Mouse (Mus musculus) myocyte (in vitro differentiated cells): ENCODE measurements around the gene Cyp1b1.

Source experiments
- CEBPB ChIP-seq: IDR thresholded peaks from 2 replicates; pipeline ENCODE4 v1.6.1; 2011; ENCODE audit warnings: mild to moderate bottlenecking, moderate library complexity; ENCODE audit not compliant: poor library complexity, insufficient read depth, severe bottlenecking
- E2F4 ChIP-seq: IDR thresholded peaks from one replicate; pipeline ENCODE4 v1.6.1; 2011; ENCODE audit warnings: mild to moderate bottlenecking, control low read depth, moderate library complexity; ENCODE audit not compliant: insufficient read depth
- MAX ChIP-seq: IDR thresholded peaks from one replicate; pipeline ENCODE4 v1.6.1; 2011; ENCODE audit warnings: low read depth, mild to moderate bottlenecking, control low read depth
- MYOD1 ChIP-seq, 3 experiments: IDR thresholded peaks; one replicate each; pipeline ENCODE4 v1.6.1; 2011; ENCODE audit warnings: control low read depth in 2 of 3, low read depth in 2 of 3, mild to moderate bottlenecking in 2 of 3, moderate library complexity in 1 of 3; ENCODE audit not compliant: insufficient read length in 2 of 3, control insufficient read depth in 1 of 3
- POLR2A ChIP-seq: IDR thresholded peaks from one replicate; pipeline ENCODE4 v1.6.1; 2011; ENCODE audit warnings: low read depth, mild to moderate bottlenecking, control low read depth, moderate library complexity; ENCODE audit not compliant: insufficient read length
- POLR2AphosphoS2 ChIP-seq: IDR thresholded peaks from one replicate; pipeline ENCODE4 v1.6.1; 2011; ENCODE audit warnings: low read depth, control low read depth; ENCODE audit not compliant: insufficient read length
- REST ChIP-seq: IDR thresholded peaks from one replicate; pipeline ENCODE4 v1.6.1; 2011; ENCODE audit warnings: mild to moderate bottlenecking, control low read depth, moderate library complexity; ENCODE audit not compliant: insufficient read depth, insufficient read length
- SRF ChIP-seq: IDR thresholded peaks from one replicate; pipeline ENCODE4 v1.6.1; 2011; ENCODE audit warnings: low read depth; ENCODE audit not compliant: control insufficient read depth, insufficient read length
- TCF12 ChIP-seq: IDR thresholded peaks from one replicate; pipeline ENCODE4 v1.6.1; 2011; ENCODE audit warnings: mild to moderate bottlenecking, control low read depth; ENCODE audit not compliant: poor library complexity, insufficient read depth, severe bottlenecking
- TCF3 ChIP-seq: IDR thresholded peaks from one replicate; pipeline ENCODE4 v1.6.1; 2011; ENCODE audit warnings: low read depth, control low read depth; ENCODE audit not compliant: insufficient read length
- USF1 ChIP-seq: IDR thresholded peaks from one replicate; pipeline ENCODE4 v1.6.1; 2011; ENCODE audit warnings: low read depth, mild to moderate bottlenecking, control low read depth, moderate library complexity

DNA sequence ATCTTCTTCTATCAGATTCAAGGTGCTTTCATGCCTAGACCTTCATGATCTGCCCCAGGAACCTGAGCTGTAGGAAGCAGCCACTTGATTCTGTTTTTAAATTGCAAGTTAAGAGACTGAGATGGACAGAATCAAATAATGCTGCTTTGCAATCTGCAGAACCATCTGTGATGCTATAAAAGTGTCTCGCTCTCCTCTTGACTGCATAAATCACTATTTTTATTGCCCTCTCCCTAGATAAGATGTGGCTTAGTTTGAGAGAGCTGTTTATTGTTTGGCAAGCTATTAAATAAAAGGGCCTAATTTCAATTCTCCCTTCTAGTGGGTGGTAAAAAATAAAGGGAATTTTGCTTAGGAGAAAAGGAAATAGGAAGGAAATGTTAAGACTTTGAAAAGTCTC, 34.8 kb upstream of the Cyp1b1 start:
- TF ChIP-seq POLR2A (no peak), REST (no peak), USF1 (no peak), MAX (no peak), TCF12 (no peak), SRF (no peak), E2F4 (no peak), POLR2AphosphoS2 (no peak), CEBPB (no peak), MYOD1 (IDR thresholded peaks at IDR 0.05; ENCODE audit: control insufficient read depth in 1 of 3, insufficient read length in 2 of 3, low read depth in 2 of 3) (no peak), TCF3 (no peak)
